Mouse (Mus musculus) lung, embryonic 14.5 days (tissue): ENCODE data around the gene Irgq. TPM values are rescaled to one million over a fixed set of nuclear protein-coding genes. Genes with fewer than 3 reads are reported as not detected.

Experiments
- ATAC-seq: fragments of 200-750 bp; cut with Nextera tagmentation; 2 replicates; pipeline ENCODE4 v1.8.0; 2017; ENCODE audit warnings: mild to moderate bottlenecking, moderate TSS enrichment, moderate library complexity; ENCODE audit not compliant: insufficient read depth
- DNase-seq: peaks from one replicate; pipeline ENCODE4 v3.0.0-alpha.2; 2015
- H3K27ac ChIP-seq: fragments of 300-500 bp; sonication (generic); 2 replicates; pipeline ENCODE4 v1.5.1; 2014; ENCODE audit warnings: low read depth, mild to moderate bottlenecking, moderate library complexity
- H3K27me3 ChIP-seq: fragments of 300-500 bp; sonication (generic); 2 replicates; pipeline ENCODE4 v1.6.1; 2014; ENCODE audit warnings: low read length, control low read depth; ENCODE audit not compliant: insufficient read depth
- H3K36me3 ChIP-seq: fragments of 300-500 bp; sonication (generic); 2 replicates; pipeline ENCODE4 v1.6.1; 2014; ENCODE audit warnings: control low read depth; ENCODE audit not compliant: insufficient read depth
- H3K4me1 ChIP-seq: fragments of 300-500 bp; sonication (generic); 2 replicates; pipeline ENCODE4 v1.6.1; 2014; ENCODE audit warnings: antibody characterized with exemption, control low read depth; ENCODE audit not compliant: insufficient read depth
- H3K4me2 ChIP-seq: fragments of 300-500 bp; sonication (generic); 2 replicates; pipeline ENCODE4 v1.6.1; 2014; ENCODE audit warnings: mild to moderate bottlenecking
- H3K4me3 ChIP-seq: fragments of 300-500 bp; sonication (generic); 2 replicates; pipeline ENCODE4 v1.5.1; 2014; ENCODE audit warnings: low read depth, low read length
- H3K9ac ChIP-seq: fragments of 300-500 bp; sonication (generic); 2 replicates; pipeline ENCODE4 v1.6.1; 2014
- H3K9me3 ChIP-seq: fragments of 300-500 bp; sonication (generic); 2 replicates; pipeline ENCODE4 v1.6.1; 2016; ENCODE audit warnings: low read depth, low read length, control low read depth
- CTCF ChIP-seq: IDR thresholded peaks from 2 replicates; pipeline ENCODE4 v1.5.1; 2016; ENCODE audit warnings: antibody characterized with exemption, low read depth
- WGBS: fragments of 180-500 bp; shearing (Covaris S2); extraction: QIAGEN DNeasy Blood & Tissue Kit; methylation state at CpG from one replicate; pipeline ENCODE4 v1.1.7; 2014; 5-methylcytosine and 5-hydroxymethylcytosine counted together
- polyA plus RNA-seq: library from polyadenylated mRNA; unstranded; fragments of >200 nt; fragmentation: Nextera tagmentation; extraction: Ambion mirVana; gene quantifications from 2 replicates; pipeline ENCODE4 v1.2.1, GENCODE M21; 2014

Gene Irgq
- polyA plus RNA-seq, 1 experiment from 2014 or later = 9.3 TPM

DNA sequence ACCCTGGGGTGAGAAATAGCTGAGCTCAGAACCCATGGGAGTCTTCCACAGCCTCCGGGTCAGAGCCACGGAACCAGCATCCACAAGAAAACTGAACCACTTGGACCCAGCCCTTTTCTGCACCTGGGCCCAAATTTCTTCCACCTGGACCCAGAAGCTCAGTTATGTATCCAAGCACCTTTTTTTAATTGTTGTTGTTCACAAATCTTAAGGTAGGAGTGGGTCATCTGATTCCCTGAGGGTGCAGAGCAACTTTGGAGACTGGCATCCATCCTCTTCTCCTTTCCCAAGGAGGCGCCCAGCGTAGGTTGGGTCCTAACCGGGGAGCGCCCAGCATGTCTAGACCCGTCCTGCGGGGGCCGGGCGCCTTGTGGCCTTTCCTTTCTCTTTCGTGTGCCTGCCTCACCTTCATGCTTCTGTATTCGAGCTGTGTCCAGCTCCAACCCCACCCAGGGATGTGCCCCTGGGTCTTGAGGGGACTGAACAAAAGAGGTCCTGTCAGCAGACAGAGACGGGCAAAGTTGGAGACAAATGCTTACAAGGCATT, 15.7 kb downstream of the Irgq start, which contains the start of the genes Pinlyp and Xrcc1:
Gene Pinlyp (minus strand): TSS at position 51 of the 547 bp plus-strand sequence.
Gene Xrcc1 (plus strand): TSS at position 222 of the 547 bp plus-strand sequence.
- WGBS = 35% methylated on average over 13 of the region's 13 CpGs
- no peak for DNase-seq

DNA sequence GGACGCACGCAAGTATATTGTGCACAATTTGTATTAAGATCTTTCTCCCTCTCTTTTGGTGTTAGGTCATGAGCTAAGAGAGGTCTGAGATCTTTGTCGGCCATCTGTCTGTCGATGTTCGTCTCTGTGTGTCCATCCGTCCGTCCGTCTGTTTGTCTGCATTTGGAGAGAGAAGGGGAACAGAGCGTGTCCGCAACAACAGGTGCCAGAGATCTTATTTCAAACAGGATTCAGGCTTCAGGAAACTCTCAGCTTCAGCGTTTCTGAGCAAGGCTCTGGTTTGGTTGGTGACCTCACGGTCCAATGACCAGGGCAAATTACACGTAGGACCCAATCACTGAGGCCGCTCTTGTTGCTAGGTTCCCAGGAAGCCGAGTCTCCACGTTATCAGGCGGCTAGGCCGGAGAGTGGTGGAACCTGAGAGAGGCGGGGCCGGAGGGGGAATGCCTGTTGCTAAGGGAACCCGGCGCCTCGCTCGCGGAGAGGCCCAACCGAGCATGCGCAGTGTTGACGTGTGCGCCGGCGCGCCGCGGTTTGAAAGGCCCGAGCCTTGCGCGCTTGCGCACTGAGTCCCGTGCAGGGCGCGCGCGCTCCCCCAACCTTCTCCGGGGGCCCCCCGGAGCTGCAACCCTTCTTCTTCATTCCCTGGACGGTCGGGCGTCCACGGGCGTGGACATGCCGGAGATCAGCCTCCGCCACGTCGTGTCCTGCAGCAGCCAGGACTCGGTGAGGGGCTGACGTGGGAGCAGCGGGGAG, 16.3 kb downstream of the Irgq start:
- ATAC-seq (peak; percentile 99), DNase-seq (peak; percentile 100)
- Histone ChIP-seq H3K27ac (peak overlapping the region; percentile 67), H3K4me1 (peaks cover 4% of the 10 kb centered on the region; the same call in 1 of the 2 replicates), H3K27me3 (no peaks in the 10 kb centered on the region), H3K9me3 (no peaks in the 10 kb centered on the region), H3K9ac (peak overlapping the region; percentile 71), H3K4me3 (peak overlapping the region; percentile 66), H3K36me3 (peaks cover 32% of the 10 kb centered on the region), H3K4me2 (peak overlapping the region; percentile 81)
- under 1% methylated on average over 57 of the region's 57 CpGs for WGBS
- no peak for TF ChIP-seq CTCF

More for the DNA sequence above, 15.7 kb downstream of the Irgq start, which contains the start of the genes Pinlyp and Xrcc1:
- peak within 1 kb of the TSS; percentile 81 for H3K4me2 ChIP-seq
- peak within 1 kb of the TSS; percentile 66 for H3K4me3 ChIP-seq
- H3K9ac ChIP-seq = peak within 1 kb of the TSS; percentile 71
- H3K9me3 ChIP-seq = no peaks in the 10 kb centered on the region
- peak within 1 kb of the TSS; percentile 67 for H3K27ac ChIP-seq
- H3K4me1 ChIP-seq = peaks cover 4% of the 10 kb centered on the region; the same call in 1 of the 2 replicates
- no peaks in the 10 kb centered on the region for H3K27me3 ChIP-seq
- no peak for TF ChIP-seq CTCF
- peaks cover 27% of the 10 kb centered on the region for H3K36me3 ChIP-seq
- peak; percentile 1; the same call in 1 of the 2 replicates for ATAC-seq

DNA sequence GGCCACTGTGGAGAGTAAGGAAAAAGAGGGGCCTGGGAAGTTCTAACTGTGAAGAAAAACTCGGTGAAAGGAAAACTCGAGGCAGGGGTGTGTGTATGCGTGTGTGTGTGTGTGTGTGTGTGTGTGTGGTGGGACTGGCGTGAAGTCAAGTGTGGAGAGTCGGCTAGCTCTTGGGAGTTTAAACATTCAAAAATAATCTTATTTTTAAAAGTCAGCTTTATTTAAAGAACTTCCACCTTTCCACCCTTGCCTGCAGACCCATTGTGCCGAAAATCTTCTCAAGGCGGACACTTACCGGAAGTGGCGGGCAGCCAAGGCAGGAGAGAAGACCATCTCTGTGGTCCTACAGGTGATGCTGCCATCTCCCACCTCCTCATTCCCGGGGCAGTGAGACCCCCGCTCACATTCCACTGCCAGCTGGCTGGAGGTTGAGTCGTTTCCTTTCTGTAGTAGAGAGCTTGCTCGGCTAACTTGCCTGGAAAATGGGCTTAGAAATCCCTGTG, 17.1 kb downstream of the Irgq start:
- Histone ChIP-seq H3K4me2 (peak overlapping the region; percentile 81), H3K4me3 (peak overlapping the region; percentile 66), H3K9me3 (no peaks in the 10 kb centered on the region), H3K27me3 (no peaks in the 10 kb centered on the region), H3K4me1 (peaks cover 4% of the 10 kb centered on the region; the same call in 1 of the 2 replicates), H3K27ac (peak overlapping the region; percentile 37; the same call in 1 of the 2 replicates), H3K9ac (peak overlapping the region; percentile 71), H3K36me3 (peaks cover 40% of the 10 kb centered on the region)
- no peak for TF ChIP-seq CTCF
- DNase-seq (no peak), ATAC-seq (peak; percentile 7; the same call in 1 of the 2 replicates)
- WGBS = 22% methylated on average over 13 of the region's 13 CpGs

DNA sequence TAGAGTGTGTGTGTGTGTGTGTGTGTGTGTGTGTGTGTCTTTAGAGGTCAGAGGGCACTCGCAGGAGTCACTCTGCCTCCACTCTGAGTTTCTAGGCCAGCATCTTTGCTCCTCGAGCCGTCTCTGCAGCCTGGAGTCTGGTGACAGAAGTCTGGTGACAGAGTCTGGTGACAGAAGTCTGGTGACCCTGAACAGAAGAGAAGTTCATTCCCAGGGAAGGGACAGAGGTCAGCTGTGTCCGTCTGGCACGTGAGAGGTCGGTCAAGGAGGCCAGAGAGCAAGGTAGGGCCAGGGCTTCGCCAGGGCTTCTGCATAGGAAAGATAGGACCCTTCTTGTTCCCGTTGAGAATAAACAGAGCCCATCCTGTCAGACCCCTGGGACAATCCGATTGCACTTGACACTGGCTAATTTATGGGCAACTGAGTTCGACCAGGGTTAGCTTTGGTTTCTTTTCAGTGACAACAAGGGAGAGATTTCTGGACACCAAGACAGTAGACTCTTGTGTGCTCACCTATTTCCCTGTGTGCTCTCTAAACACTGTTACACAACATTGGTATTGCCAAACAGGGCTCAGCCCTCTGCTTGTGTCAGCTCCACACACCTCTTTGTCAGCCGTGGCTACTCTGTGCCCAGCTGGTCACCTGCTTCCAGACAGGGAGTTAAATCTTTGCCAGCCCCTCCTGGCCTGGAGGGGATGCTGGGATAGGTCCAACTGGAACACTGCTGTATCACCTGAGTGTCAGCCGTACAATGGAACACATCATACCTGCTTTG, 21.7 kb downstream of the Irgq start:
- Histone ChIP-seq H3K27me3 (no peaks in the 10 kb centered on the region), H3K36me3 (peaks cover 67% of the 10 kb centered on the region), H3K9ac (no peak overlapping the region), H3K4me1 (peaks cover 4% of the 10 kb centered on the region; the same call in 1 of the 2 replicates), H3K27ac (no peak overlapping the region), H3K4me3 (no peak overlapping the region), H3K4me2 (no peak overlapping the region), H3K9me3 (no peaks in the 10 kb centered on the region)
- DNase-seq = no peak
- ATAC-seq = no peak
- 85% methylated on average over 12 of the region's 12 CpGs for WGBS
- no peak for TF ChIP-seq CTCF

DNA sequence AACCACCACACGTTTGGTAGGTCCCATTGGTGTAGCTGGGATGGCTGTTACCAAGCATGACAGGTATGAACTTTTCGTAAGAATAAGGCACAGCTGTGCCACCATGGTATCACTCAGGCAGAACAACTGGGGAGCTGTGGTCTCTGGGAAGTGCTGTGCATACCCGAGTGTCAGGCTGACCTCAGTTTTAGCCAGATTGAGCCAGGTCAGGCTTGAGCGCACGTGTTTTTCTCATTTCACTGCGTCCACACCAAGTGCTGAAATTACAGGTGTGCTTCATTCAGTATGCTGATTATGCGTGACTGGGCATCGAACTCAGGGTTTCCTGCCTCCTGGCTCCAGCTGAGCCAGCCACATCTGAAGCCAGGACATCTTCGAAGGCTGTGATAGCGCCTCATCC, 25.3 kb downstream of the Irgq start:
- no peak for DNase-seq
- H3K36me3 ChIP-seq = peaks cover 58% of the 10 kb centered on the region
- no peak overlapping the region for H3K4me3 ChIP-seq
- no peak overlapping the region for H3K4me2 ChIP-seq
- no peak overlapping the region for H3K27ac ChIP-seq
- ATAC-seq = no peak
- H3K4me1 ChIP-seq = no peaks in the 10 kb centered on the region
- no peaks in the 10 kb centered on the region for H3K27me3 ChIP-seq
- no peaks in the 10 kb centered on the region for H3K9me3 ChIP-seq
- TF ChIP-seq CTCF = no peak
- WGBS = 90% methylated on average over 10 of the region's 10 CpGs
- H3K9ac ChIP-seq = no peak overlapping the region

DNA sequence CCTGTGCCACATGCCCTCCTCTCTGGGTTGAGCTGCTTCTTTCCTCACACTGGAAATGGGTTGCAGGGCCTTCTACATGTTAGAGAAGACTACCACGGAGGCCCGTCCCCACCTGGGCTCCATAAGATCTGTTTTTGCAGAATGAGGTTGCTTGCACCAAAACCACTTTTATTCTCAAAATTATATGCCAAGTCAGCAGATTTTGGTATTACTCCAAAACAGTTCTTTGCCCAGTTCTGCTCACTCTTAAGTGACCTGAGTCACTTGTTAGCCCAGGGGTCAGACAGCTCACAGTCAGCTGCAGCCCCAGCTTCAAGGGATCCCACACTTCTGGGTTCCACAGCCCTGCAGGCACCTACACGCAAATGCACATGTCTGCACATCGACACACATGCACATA, 31.0 kb downstream of the Irgq start:
- no peaks in the 10 kb centered on the region for H3K9me3 ChIP-seq
- H3K4me2 ChIP-seq = no peak overlapping the region
- no peak for ATAC-seq
- no peaks in the 10 kb centered on the region for H3K4me1 ChIP-seq
- no peaks in the 10 kb centered on the region for H3K27me3 ChIP-seq
- no peak overlapping the region for H3K27ac ChIP-seq
- 86% methylated on average over 4 of the region's 4 CpGs for WGBS
- no peak for TF ChIP-seq CTCF
- DNase-seq = no peak
- H3K4me3 ChIP-seq = no peak overlapping the region
- H3K36me3 ChIP-seq = peaks cover 63% of the 10 kb centered on the region
- H3K9ac ChIP-seq = no peak overlapping the region
